In the genomic region with DNA sequence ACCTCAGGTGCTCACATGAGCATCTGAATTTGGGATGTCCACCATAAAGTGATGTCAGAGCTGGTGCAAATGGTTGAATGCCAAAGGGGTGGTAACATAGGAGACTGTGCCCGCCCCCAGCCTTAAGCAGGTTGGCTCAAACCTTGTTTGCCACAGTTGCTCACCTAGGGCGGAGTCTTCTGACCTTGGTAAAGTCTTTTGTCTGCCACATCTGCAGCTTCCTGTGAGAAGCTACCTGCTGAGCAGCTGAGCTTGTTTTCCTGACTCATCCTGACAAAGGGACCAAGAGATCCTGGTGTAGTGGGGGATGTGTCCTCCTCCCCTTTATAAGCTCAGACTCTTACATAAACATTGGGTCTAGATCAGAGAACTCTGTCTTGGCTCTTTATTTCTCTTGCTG, we compare ENCODE assay signal across 19 mouse cellular contexts.
"Had no signal": no experiment of that assay in that cellular context is flagged by ENCODE, and none has a peak within 500 bp of the region (broad histone marks: within the 10 kb centered on the region; RNA-seq: fewer than 3 reads in every experiment).

No protein-coding gene starts in this region.

- H3K4me3 ChIP-seq: lung, embryonic 15.5 days; megakaryocyte, embryonic 14.5 days; midbrain, embryonic 13.5 days; midbrain, embryonic 15.5 days; myocyte; neural tube, embryonic 13.5 days; neural tube, embryonic 15.5 days; stomach, embryonic 15.5 days had no signal

- H3K9me3 ChIP-seq: lung, embryonic 15.5 days; megakaryocyte, embryonic 14.5 days; midbrain, embryonic 13.5 days; midbrain, embryonic 15.5 days; neural tube, embryonic 13.5 days; neural tube, embryonic 15.5 days; stomach, embryonic 15.5 days had no signal

- H3K27ac ChIP-seq: lung, embryonic 15.5 days; macrophage; midbrain, embryonic 13.5 days; midbrain, embryonic 15.5 days; neural tube, embryonic 13.5 days; neural tube, embryonic 15.5 days; stomach, embryonic 15.5 days; stomach, postnatal 0 days had no signal

- ATAC-seq: midbrain, embryonic 13.5 days; midbrain, embryonic 15.5 days had no signal

- H3K4me1 ChIP-seq: midbrain, embryonic 13.5 days; midbrain, embryonic 15.5 days; neural tube, embryonic 13.5 days; neural tube, embryonic 15.5 days; stomach, embryonic 15.5 days had no signal

- H3K27me3 ChIP-seq: lung, embryonic 15.5 days; megakaryocyte, embryonic 14.5 days; midbrain, embryonic 13.5 days; midbrain, embryonic 15.5 days; neural tube, embryonic 13.5 days; neural tube, embryonic 15.5 days; stomach, embryonic 15.5 days had no signal

- H3K36me3 ChIP-seq: lung, embryonic 15.5 days; midbrain, embryonic 13.5 days; midbrain, embryonic 15.5 days; neural tube, embryonic 13.5 days; neural tube, embryonic 15.5 days; stomach, embryonic 15.5 days had no signal

- DNase-seq: lung, adult 2 months; lung, postnatal 14 days; lung, postnatal 36 days; retina, postnatal 1 day; right cerebral cortex, adult 18-20 months; right cerebral cortex, postnatal 25 days; thymus, adult 2 months; thymus, postnatal 25 days; thymus, postnatal 4 days had no signal
